Mouse (Mus musculus) liver, embryonic 14 days (tissue): ENCODE data around the gene Ppp6r3. TPM values are rescaled to one million over a fixed set of nuclear protein-coding genes. Genes with fewer than 3 reads are reported as not detected.

Source experiments
- polyA plus RNA-seq: library from polyadenylated mRNA; depleted of rRNA; stranded (reverse); fragments of >200 nt; gene quantifications from 2 replicates; pipeline ENCODE4 v1.2.3, GENCODE M21; 2012; rRNA removed

The Ppp6r3 gene
- 23.1 and 27.0 TPM in 2 replicates for polyA plus RNA-seq

GRCm38 (mm10) chr19:3575632-3576384 is at the start of gene Ppp6r3:
TSS of gene Ppp6r3 (minus strand) at chr19:3575749.

GRCm38 (mm10) chr19:3414268-3414733 is 161.2 kb downstream of the Ppp6r3 start, which contains the start of gene Gal:
TSS of gene Gal (minus strand) at chr19:3414544.

Other genes starting within 250 kb of the Ppp6r3 start
- 0.18 and 0.20 TPM in 2 replicates for gene Tesmin, start 186.9 kb downstream of the Ppp6r3 start, polyA plus RNA-seq
- 0.08 TPM in 1 of 2 replicates, not detected in the other for gene Gal, start 161.2 kb downstream of the Ppp6r3 start, polyA plus RNA-seq
- 6.0 and 6.8 TPM in 2 replicates for gene Lrp5, start 110.8 kb upstream of the Ppp6r3 start, polyA plus RNA-seq
- 10.7 and 10.9 TPM in 2 replicates for gene 1810055G02Rik, start 132.5 kb upstream of the Ppp6r3 start, polyA plus RNA-seq
- 6.2 and 7.1 TPM in 2 replicates for gene Kmt5b, start 191.7 kb upstream of the Ppp6r3 start, polyA plus RNA-seq